ENCODE assay signal across 8 mouse cellular contexts in genomic region chr11:58322824-58323569, GRCm38 (mm10). TPM values are rescaled to one million over a fixed set of nuclear protein-coding genes. Genes with fewer than 3 reads are reported as not detected.
DNase-seq lines count a peak whose midpoint lies in the region; ATAC-seq and TF ChIP-seq lines count a peak whose summit lies in the region.

No protein-coding gene starts in this region.

- CTCF ChIA-PET in Patski (lab: Charles Lee), result no interaction called here

- H3K9ac ChIP-seq in hindbrain, embryonic 12.5 days, result peak overlapping the region; percentile 91

- no peaks in the 10 kb centered on the region for H3K27me3 ChIP-seq in Patski
- H3K27me3 ChIP-seq in hindbrain, embryonic 12.5 days, result no peaks in the 10 kb centered on the region

- under 1% methylated on average over 62 of the region's 63 CpGs for WGBS in hindbrain, embryonic 12.5 days

- POLR2A ChIA-PET in Patski (lab: Charles Lee), result interaction anchor here (1.7 to 1.8 kb wide), 2 partner anchors 12 to 16 kb away, joined by 5 to 9 read pairs; partner anchors contain the start of gene Zfp692

- ATAC-seq in Patski, result peak; percentile 90
- ATAC-seq in hindbrain, embryonic 12.5 days (ENCODE audit: low FRiP score), result peak; percentile 99

- H3K4me2 ChIP-seq in hindbrain, embryonic 12.5 days (replicated peaks), result peak overlapping the region; percentile 78

- no peaks in the 10 kb centered on the region for H3K9me3 ChIP-seq in hindbrain, embryonic 12.5 days (replicated peaks)

- in situ Hi-C loops in Patski (cut with MboI; ENCODE audit: low pct_unique_long_range_greater_than_20kb), result no loop called here

- TF ChIP-seq CTCF in Patski (IDR thresholded peaks at IDR 0.05), result no peak

- H3K36me3 ChIP-seq in hindbrain, embryonic 12.5 days, result peaks cover 20% of the 10 kb centered on the region

- H3K27ac ChIP-seq in hindbrain, embryonic 12.5 days, result peak overlapping the region; percentile 97

- peaks cover 14% of the 10 kb centered on the region for H3K4me1 ChIP-seq in hindbrain, embryonic 12.5 days

- peak; percentile 75 for DNase-seq in Patski (ENCODE audit: low read depth, low spot score)
- peak; percentile 99 for DNase-seq in cerebellum, postnatal 10 days
- DNase-seq in frontal cortex, postnatal 10 days (ENCODE audit: low spot score in 2 of 2), result peak; percentile 93 to 96
- peak; percentile 96 to 97 for DNase-seq in layer of hippocampus, postnatal 14 days (ENCODE audit: low spot score in 2 of 2)
- peak; percentile 98 for DNase-seq in lung, postnatal 10 days
- DNase-seq in ovary, postnatal 14 days (ENCODE audit: low spot score), result peak; percentile 93
- DNase-seq in thymus, postnatal 10 days (ENCODE audit: low spot score in 2 of 2), result peak; percentile 94 to 97

- peak overlapping the region; percentile 79 for H3K4me3 ChIP-seq in hindbrain, embryonic 12.5 days

RNA-seq across cellular contexts. Expression of gene Zfp672, which starts 7.1 kb away (rescaled TPM):
- polyA plus RNA-seq in Patski (2021), result 23.1 TPM
- polyA plus RNA-seq in hindbrain, embryonic 12.5 days (2016; fragmentation: Nextera tagmentation; extraction: Ambion mirVana), result 34.1 and 39.4 TPM in 2 replicates
- 10 to 100 TPM; 47.7 to 52.0 TPM for total RNA-seq in layer of hippocampus, postnatal 14 days (2021)

RNA-seq across cellular contexts. Expression of gene Sh3bp5l, which starts 7.5 kb away (rescaled TPM):
- 55.4 TPM for polyA plus RNA-seq in Patski (2021)
- 49.1 and 50.7 TPM in 2 replicates for polyA plus RNA-seq in hindbrain, embryonic 12.5 days (2016; fragmentation: Nextera tagmentation; extraction: Ambion mirVana)
- 10 to 100 TPM; 67.1 to 69.3 TPM for total RNA-seq in layer of hippocampus, postnatal 14 days (2021)

RNA-seq across cellular contexts. Expression of gene Zfp692, which starts 16.1 kb away (rescaled TPM):
- polyA plus RNA-seq in Patski (2021), result 25.0 TPM
- 24.1 and 24.5 TPM in 2 replicates for polyA plus RNA-seq in hindbrain, embryonic 12.5 days (2016; fragmentation: Nextera tagmentation; extraction: Ambion mirVana)
- total RNA-seq in layer of hippocampus, postnatal 14 days (2021), result 10 to 100 TPM; 20.1 to 20.2 TPM

RNA-seq across cellular contexts. Expression of gene 4930438A08Rik, which starts 48.4 kb away (rescaled TPM):
- not detected for polyA plus RNA-seq in Patski (2021)
- polyA plus RNA-seq in hindbrain, embryonic 12.5 days (2016; fragmentation: Nextera tagmentation; extraction: Ambion mirVana), result 0.17 TPM in 1 of 2 replicates, not detected in the other
- not detected for total RNA-seq in layer of hippocampus, postnatal 14 days (2021)

RNA-seq across cellular contexts. Expression of gene Lypd8, which starts 55.8 kb away (rescaled TPM):
- not detected for polyA plus RNA-seq in Patski (2021)
- polyA plus RNA-seq in hindbrain, embryonic 12.5 days (2016; fragmentation: Nextera tagmentation; extraction: Ambion mirVana), result not detected in 2 replicates
- under 1 TPM in 1 of 2 experiments, not detected in 1; 0.37 TPM for total RNA-seq in layer of hippocampus, postnatal 14 days (2021)

Comparison
In these comparisons a context has a peak if more than half of its experiments do, and no peak if none do; other contexts are left out.
1. Peak in every context shown above with its lines: DNase-seq, ATAC-seq, H3K4me3 ChIP-seq and H3K27ac ChIP-seq.